Mouse (Mus musculus): ENCODE results near the gene Myo1f.
"Not testable (repeated sequence)": the region's sequence is repeated elsewhere in the genome, so short reads cannot be mapped to it uniquely, and the experiment has no call there.

Gene Myo1f

DNA sequence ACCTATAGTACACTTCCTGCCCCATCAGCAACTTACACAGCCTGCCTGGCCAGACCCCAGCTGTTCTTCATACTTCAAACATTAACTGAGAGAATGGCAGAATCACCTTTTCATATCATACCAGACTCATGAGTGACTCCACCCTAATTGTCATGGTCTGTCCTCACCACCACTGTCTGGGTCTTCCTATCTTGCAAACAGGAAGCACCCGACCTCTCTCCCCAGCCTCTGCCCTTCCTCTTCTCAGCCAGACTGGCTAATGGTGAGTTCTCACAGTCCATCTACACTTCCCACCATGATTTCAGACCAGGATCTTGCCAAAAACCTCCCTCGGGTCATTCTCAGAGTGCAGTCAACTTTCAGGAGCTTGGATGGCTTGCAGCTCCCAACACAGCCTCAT is 10.7 kb downstream of the Myo1f start:
- no peak for DNase-seq (ENCODE audit: extremely low read depth, low read depth, low spot score)

DNA sequence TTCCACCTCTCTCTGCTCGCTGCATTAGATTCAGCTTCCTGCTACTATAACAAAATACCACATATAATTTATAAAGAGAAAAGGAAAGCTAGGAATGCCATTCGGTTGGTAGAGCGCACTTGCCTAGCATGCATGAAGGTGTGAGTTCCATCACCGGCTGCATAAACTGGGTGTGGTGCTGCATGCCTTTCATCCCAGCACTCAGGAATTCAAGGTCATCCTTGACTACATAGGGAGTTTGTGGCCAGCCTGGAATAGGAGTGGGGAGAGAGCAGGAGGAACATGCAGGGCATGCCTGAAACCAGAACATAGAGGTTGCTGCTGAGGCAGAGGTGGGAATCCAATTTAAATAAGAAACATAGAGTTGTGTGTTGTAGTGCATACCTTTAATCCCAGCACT is 28.6 kb downstream of the Myo1f start:
- DNase-seq (ENCODE audit: extremely low read depth, low read depth, low spot score) = no peak

- DNase-seq (ENCODE audit: extremely low read depth, low read depth, low spot score) = no peak
Measured at GRCm38 (mm10) chr17:33586011-33586410, 30.5 kb downstream of the Myo1f start.

- DNase-seq (ENCODE audit: extremely low read depth, low read depth, low spot score) = no peak
Measured at GRCm38 (mm10) chr17:33597271-33597670, 41.8 kb downstream of the Myo1f start.

DNA sequence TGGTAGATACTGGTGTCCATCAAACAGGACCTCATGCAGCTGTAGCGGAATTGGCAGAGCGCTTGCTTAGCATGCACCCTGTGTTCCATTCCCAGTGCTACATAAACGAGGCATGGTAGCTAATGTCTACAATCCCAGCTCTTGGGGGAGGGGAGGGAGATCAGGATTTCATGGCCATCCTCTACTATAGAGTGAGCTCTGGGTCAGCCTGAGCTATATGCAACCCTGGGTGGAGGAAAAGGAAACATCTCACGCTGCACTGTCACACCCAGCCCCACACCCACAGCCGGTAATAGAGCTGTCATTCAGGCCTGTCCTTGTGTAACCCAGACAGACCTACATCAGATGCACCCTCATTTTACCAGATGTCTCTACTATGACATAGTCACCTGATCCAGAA is 43.0 kb downstream of the Myo1f start:
- DNase-seq (ENCODE audit: extremely low read depth, low read depth, low spot score) = no peak

DNA sequence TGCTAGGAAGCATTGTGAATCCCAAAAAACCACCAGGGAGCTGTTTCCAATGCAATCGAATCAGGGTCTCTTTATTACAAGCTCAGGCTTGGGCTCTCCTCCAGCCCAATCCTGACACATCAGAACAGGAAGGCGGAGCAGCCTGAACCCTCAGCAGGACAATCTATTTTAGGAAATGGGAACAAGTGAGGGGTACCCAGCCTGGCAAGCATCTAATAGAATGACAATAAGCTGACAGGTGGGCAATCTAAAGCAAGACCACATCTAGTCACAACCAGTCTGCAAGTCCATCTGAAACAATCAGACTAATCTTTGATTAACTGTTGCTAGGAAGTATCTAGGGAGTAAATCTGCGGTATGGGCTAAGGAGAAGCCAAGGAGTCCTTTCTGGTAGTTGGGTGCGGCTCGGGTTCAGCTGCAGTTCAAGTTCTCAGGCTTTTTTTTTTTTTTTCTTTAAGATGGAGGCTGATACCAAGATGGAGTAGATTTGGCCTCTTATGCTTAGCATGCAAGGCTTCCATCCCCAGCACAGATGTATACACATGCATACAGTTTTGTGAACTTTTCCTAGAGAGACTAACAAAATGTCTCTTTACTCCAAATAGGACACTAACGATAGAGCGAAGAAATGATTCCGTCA is 44.4 kb downstream of the Myo1f start:
- no peak for DNase-seq (ENCODE audit: extremely low read depth, low read depth, low spot score)

DNA sequence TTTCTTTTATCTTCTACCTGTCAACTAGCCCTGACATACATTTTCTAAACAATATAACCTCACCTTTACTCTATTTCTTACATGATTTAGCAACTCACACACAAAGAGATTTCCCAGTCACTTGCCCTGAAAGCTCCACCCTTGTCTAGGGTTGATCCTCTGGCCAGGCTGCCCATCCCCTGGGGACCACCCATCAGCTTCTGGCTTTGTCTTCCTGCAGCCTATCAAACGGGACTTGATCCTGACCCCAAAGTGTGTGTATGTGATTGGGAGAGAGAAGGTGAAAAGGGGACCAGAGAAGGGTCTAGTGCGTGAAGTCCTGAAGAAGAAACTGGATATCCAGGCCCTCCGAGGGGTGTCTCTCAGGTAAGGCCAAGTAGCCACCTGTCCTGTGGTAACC is 45.3 kb downstream of the Myo1f start:
- DNase-seq (ENCODE audit: extremely low read depth, low read depth, low spot score) = no peak

DNA sequence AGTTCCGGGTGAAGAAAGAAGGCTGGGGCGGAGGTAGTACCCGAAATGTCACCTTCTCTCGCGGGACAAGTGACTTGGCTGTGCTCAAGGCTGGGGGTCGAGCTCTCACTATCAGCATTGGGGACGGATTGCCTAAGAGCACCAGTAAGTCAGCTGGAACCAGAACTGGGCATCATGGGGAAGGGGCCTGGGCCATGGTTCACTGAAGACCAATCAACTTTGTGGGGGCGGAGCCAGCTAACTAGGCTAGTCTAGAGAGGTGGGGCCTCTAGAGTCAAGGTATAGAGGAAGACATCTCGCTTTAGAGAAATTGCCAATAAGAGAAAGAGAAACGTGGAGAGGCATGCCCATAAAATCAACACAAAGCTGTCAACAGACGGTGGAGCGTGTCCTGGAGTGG is 46.4 kb downstream of the Myo1f start:
- DNase-seq (ENCODE audit: extremely low read depth, low read depth, low spot score) = no peak

DNA sequence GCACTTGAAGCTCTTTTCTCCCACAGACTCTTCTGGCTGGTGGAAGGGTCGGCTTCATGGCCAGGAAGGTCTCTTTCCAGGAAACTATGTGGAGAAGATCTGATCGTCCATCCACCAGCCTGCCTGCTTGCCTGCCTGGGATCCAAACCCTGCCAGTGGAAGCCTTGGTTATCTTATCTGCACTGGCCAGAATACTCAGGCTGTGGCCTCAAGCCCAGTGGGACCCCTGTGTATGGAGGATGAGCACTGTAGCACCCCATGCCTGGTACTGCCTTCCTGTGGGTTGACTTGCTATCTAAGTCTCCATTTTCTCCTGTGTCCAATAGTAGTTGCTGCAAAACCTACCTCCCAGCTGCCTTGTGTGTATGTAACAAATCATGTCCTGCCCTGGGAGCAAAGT is 51.8 kb downstream of the Myo1f start:
- no peak for DNase-seq (ENCODE audit: extremely low read depth, low read depth, low spot score)

GRCm38 (mm10) chr17:33610548-33610947 is 55.0 kb downstream of the Myo1f start:
- no peak for DNase-seq (ENCODE audit: extremely low read depth, low read depth, low spot score)

- DNase-seq (ENCODE audit: extremely low read depth, low read depth, low spot score) = not testable (repeated sequence)
Measured at GRCm38 (mm10) chr17:33613726-33614125, 58.2 kb downstream of the Myo1f start.

DNA sequence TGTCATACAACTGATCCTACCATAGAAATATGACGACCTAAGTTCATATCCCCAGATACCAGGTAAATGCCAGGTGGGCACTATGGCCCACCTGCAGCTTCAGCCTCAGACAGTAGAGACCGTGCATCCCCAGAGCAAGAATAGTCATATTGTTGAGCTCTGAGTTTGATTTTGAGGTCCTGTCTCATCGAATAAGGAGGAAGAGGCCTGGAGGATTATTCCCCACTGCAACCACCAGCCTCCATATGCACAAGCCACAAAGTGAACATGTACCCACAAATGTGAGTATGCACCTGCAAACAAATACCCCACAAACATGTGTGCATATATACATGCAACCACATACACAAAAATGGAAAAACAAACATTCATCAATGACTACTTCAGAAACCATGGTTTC is 71.8 kb downstream of the Myo1f start:
- DNase-seq (ENCODE audit: extremely low read depth, low read depth, low spot score) = no peak

DNA sequence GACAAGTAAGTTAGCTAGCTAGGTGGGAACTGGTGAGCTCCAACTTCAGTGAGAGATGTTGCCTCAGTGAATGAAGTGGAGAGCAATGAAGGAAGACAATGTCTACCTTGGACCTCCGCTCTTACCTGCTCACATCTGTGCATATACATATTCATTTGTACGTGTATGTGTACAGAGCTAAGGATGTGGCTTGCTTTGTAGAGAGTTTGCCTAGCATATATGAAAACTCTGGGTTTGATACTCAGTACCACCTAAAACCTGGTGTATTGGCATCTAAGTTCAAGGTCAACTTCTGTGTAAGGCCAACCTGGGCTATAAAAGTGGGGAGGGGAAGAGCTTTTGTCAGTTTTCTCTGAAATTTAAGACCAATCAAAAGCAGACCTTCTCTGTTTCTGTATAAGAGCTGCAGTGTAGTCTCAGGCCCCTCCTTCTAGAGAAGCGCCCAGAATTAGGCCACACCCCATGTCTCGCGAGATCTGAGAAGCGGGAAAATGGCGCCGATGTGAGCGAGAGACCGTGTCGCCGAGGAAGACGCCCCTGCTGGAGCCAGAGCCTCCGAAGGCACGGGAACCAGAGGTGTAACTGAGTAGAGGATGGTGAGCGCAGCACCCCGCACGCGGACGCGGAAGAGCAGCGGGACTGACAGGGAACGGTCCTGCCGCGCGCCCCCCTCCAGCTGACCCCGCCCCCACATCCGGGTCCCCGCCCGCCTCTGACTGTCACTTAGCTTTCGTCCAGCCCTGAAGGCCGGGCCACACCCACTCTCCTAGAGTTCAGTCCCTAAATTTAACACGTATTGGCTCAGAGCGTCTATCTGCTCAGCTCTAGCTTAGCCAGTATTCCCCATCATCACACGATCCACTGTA is 73.3 kb downstream of the Myo1f start, which contains the start of gene Zfp414:
Gene Zfp414, plus strand, starts transcription at position 470 of the 866 bp plus-strand sequence.
- no peak for DNase-seq (ENCODE audit: extremely low read depth, low read depth, low spot score)

GRCm38 (mm10) chr17:33629487-33630125 is 74.1 kb downstream of the Myo1f start:
- DNase-seq (ENCODE audit: extremely low read depth, low read depth, low spot score) = no peak

DNA sequence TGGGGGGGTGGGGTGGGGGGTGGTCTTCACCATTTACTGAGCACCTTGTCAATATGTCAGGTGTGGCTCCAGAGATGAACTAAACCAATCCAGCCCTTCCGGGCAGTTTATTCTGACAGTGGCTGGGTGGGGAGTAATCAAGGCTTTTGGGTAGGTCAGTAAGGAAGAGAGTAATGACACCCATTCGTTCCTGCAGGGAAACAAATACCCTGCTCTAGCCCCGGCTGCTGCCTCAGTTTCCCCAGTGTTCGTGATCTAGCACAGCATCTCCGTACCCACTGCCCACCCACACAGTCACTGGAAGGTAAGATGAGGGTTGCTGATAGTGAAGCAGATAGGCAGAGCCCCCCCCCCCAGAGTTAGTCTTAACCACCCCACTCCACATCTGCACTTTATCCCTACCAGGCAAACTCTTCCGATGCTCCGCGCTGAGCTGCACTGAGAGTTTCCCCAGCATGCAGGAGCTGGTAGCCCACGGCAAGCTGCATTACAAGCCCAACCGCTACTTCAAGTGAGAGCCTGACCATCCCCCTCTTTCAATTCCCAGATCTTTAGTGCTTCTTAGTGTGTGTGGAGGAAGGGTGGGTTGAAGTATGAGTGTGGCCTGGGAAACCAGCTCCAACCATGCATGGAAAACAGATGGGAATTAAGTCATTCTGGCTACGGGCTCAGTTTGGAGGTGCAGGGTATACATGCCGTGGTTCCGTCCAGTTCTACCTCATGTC is 74.8 kb downstream of the Myo1f start:
- no peak for DNase-seq (ENCODE audit: extremely low read depth, low read depth, low spot score)

- DNase-seq (ENCODE audit: extremely low read depth, low read depth, low spot score) = no peak
Measured at GRCm38 (mm10) chr17:33631236-33631635, 75.7 kb downstream of the Myo1f start.

DNA sequence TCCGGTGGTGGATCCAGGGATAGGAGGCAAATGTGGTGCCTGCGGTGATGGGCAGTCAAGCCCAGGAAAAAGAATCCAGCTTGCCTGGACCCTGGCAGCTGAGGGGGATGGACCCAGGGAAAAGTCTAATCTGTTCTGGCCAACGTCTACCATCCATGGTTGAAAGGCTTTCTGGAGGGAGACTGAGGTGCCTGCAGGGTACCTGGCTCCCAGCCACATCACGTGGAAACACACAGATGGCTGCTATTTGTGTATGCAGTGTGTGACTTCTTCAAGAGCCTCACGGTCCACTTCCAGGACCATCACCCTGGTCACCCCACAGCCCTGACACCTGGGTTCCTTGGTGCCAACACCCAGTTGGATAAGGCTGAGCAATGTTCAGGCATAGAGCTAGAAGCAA is 76.3 kb downstream of the Myo1f start:
- no peak for DNase-seq (ENCODE audit: extremely low read depth, low read depth, low spot score)

DNA sequence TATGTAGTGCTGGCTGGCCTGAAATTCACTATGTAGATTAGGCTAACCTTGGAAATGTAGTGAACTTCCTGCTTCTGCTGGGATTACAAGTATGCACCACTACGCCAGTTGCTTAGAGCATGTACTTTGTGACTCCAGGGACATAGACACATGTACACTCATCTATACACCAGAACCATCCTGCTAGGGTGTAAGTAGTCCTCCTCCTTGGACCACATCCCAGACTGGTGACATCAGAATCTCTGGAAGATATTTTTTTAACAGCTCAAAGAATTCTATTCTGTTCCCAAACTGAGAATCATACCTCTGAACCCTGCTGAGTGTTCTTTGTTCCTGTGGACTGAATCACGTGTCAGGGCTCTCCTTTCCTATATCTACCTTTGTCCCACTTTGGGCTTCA is 81.5 kb downstream of the Myo1f start:
- no peak for DNase-seq (ENCODE audit: extremely low read depth, low read depth, low spot score)

GRCm38 (mm10) chr17:33637516-33638276 is 82.2 kb downstream of the Myo1f start, which contains the start of gene Pram1:
TSS of gene Pram1 (plus strand) at chr17:33638056.
- no peak for DNase-seq (ENCODE audit: extremely low read depth, low read depth, low spot score)

GRCm38 (mm10) chr17:33639743-33640142 is 84.2 kb downstream of the Myo1f start:
- DNase-seq (ENCODE audit: extremely low read depth, low read depth, low spot score) = no peak

Measured in fat pad, adult 2 months (tissue).